ENCODE assay signal across 23 mouse cellular contexts in the genomic region with DNA sequence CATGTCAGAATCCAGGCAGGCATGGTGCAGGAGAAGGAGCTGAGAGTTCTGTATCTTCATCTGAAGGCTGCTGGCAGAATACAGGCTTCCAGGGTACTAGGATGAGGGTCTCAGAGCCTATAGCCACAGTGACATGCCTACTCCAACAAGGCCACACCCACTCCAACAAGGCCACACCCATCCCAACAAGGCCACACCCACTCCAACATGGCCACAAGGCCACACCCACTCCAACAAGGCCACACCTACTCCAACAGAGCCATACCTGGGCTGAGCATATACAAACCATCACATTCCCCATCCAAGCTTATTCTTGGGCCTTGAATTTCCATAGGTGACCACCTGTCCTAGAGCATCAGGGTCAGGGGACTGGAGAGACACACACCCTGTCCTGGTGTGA. TPM values are rescaled to one million over a fixed set of nuclear protein-coding genes. Genes with fewer than 3 reads are reported as not detected.
DNase-seq lines count a peak whose midpoint lies in the region; ATAC-seq and TF ChIP-seq lines count a peak whose summit lies in the region.
"Had no signal": no experiment of that assay in that cellular context is flagged by ENCODE, and none has a peak within 500 bp of the region (broad histone marks: within the 10 kb centered on the region; RNA-seq: fewer than 3 reads in every experiment).

No protein-coding gene starts in this region.

- ATAC-seq in hindbrain, embryonic 12.5 days (ENCODE audit: low FRiP score), result no peak
- peak; percentile 32; the same call in 1 of the 2 replicates for ATAC-seq in lung, postnatal 0 days
- ATAC-seq in liver, embryonic 12.5 days, result peak; percentile 46; the same call in 1 of the 2 replicates
- ATAC-seq in forebrain, embryonic 13.5 days, result no peak
- ATAC-seq: activated CD4-positive, CD25-positive, alpha-beta regulatory T cell, adult 4 months; forebrain, embryonic 14.5 days; hindbrain, postnatal 0 days; intestine, embryonic 16.5 days; midbrain, embryonic 13.5 days; Patski had no signal

- no peak for DNase-seq in hindbrain, embryonic 10.5 days (ENCODE audit: low spot score)
- DNase-seq in lung, postnatal 0 days (ENCODE audit: low spot score), result no peak
- no peak for DNase-seq in lung, postnatal 10 days
- DNase-seq in left cerebral cortex, adult 9 months (ENCODE audit: low spot score in 2 of 2), result no peak
- DNase-seq: adrenal gland, adult 8-10 months; cerebellum, adult 18-20 months; cerebellum, postnatal 14 days; gastrocnemius, adult 2 months; heart, postnatal 36 days; kidney, adult 9 months; kidney, postnatal 14 days; lung, postnatal 14 days; right cerebral cortex, postnatal 14 days had no signal

- no peak for TF ChIP-seq EP300 in lung, postnatal 0 days (IDR thresholded peaks at IDR 0.05)

- H3K9me3 ChIP-seq in hindbrain, embryonic 10.5 days, result no peaks in the 10 kb centered on the region
- H3K9me3 ChIP-seq in hindbrain, embryonic 12.5 days (replicated peaks), result no peaks in the 10 kb centered on the region
- H3K9me3 ChIP-seq in lung, postnatal 0 days (ENCODE audit: low read length), result no peaks in the 10 kb centered on the region
- no peaks in the 10 kb centered on the region for H3K9me3 ChIP-seq in liver, embryonic 12.5 days (replicated peaks)
- H3K9me3 ChIP-seq in forebrain, embryonic 13.5 days (replicated peaks), result no peaks in the 10 kb centered on the region
- H3K9me3 ChIP-seq: heart, embryonic 15.5 days; midbrain, embryonic 13.5 days had no signal

- no peak overlapping the region for H3K9ac ChIP-seq in hindbrain, embryonic 12.5 days
- H3K9ac ChIP-seq in lung, postnatal 0 days (replicated peaks; ENCODE audit: low read depth), result no peak overlapping the region
- no peak overlapping the region for H3K9ac ChIP-seq in liver, embryonic 12.5 days
- no peak overlapping the region for H3K9ac ChIP-seq in forebrain, embryonic 13.5 days
- H3K9ac ChIP-seq: heart, embryonic 15.5 days; midbrain, embryonic 13.5 days had no signal

- H3K27ac ChIP-seq in hindbrain, embryonic 10.5 days, result 0 out of 2 replicates have a peak overlapping the region, but pooled peaks have one; percentile 2
- H3K27ac ChIP-seq in hindbrain, embryonic 12.5 days, result no peak overlapping the region
- no peak overlapping the region for H3K27ac ChIP-seq in lung, postnatal 0 days (ENCODE audit: low read length)
- H3K27ac ChIP-seq in liver, embryonic 12.5 days, result no peak overlapping the region
- no peak overlapping the region for H3K27ac ChIP-seq in forebrain, embryonic 13.5 days
- H3K27ac ChIP-seq: gastrocnemius, adult 2 months; heart, embryonic 15.5 days; hindbrain, postnatal 0 days; midbrain, embryonic 13.5 days had no signal

- H3K4me2 ChIP-seq in hindbrain, embryonic 12.5 days (replicated peaks), result no peak overlapping the region
- H3K4me2 ChIP-seq in lung, postnatal 0 days (replicated peaks; ENCODE audit: low read depth, low read length), result no peak overlapping the region
- no peak overlapping the region for H3K4me2 ChIP-seq in liver, embryonic 12.5 days
- H3K4me2 ChIP-seq in forebrain, embryonic 13.5 days, result no peak overlapping the region
- H3K4me2 ChIP-seq: heart, embryonic 15.5 days; midbrain, embryonic 13.5 days had no signal

- peaks cover 11% of the 10 kb centered on the region for H3K4me1 ChIP-seq in hindbrain, embryonic 10.5 days (replicated peaks)
- H3K4me1 ChIP-seq in hindbrain, embryonic 12.5 days, result 0 out of 2 replicates have a peak, but pooled peaks cover 2% of the 10 kb centered on the region
- 0 out of 2 replicates have a peak, but pooled peaks cover 3% of the 10 kb centered on the region for H3K4me1 ChIP-seq in lung, postnatal 0 days (ENCODE audit: insufficient read depth, low read depth, low read length)
- H3K4me1 ChIP-seq in liver, embryonic 12.5 days, result peaks cover 3% of the 10 kb centered on the region; the same call in 1 of the 2 replicates
- H3K4me1 ChIP-seq in forebrain, embryonic 13.5 days, result peaks cover under 1% of the 10 kb centered on the region; the same call in 1 of the 2 replicates
- H3K4me1 ChIP-seq: heart, embryonic 15.5 days had no signal

- H3K4me3 ChIP-seq in hindbrain, embryonic 10.5 days, result no peak overlapping the region
- H3K4me3 ChIP-seq in hindbrain, embryonic 12.5 days, result no peak overlapping the region
- H3K4me3 ChIP-seq in lung, postnatal 0 days (ENCODE audit: low read depth, low read length), result no peak overlapping the region
- no peak overlapping the region for H3K4me3 ChIP-seq in liver, embryonic 12.5 days
- H3K4me3 ChIP-seq in forebrain, embryonic 13.5 days, result no peak overlapping the region
- H3K4me3 ChIP-seq: gastrocnemius, adult 2 months; heart, embryonic 15.5 days; midbrain, embryonic 13.5 days had no signal

- H3K27me3 ChIP-seq in hindbrain, embryonic 10.5 days (ENCODE audit: insufficient read depth, poor library complexity, severe bottlenecking), result no peaks in the 10 kb centered on the region
- no peaks in the 10 kb centered on the region for H3K27me3 ChIP-seq in hindbrain, embryonic 12.5 days
- H3K27me3 ChIP-seq in lung, postnatal 0 days (replicated peaks; ENCODE audit: insufficient read depth, low read length), result no peaks in the 10 kb centered on the region
- peaks cover 5% of the 10 kb centered on the region; the same call in 1 of the 2 replicates for H3K27me3 ChIP-seq in liver, embryonic 12.5 days (replicated peaks)
- H3K27me3 ChIP-seq in forebrain, embryonic 13.5 days, result no peaks in the 10 kb centered on the region
- H3K27me3 ChIP-seq: heart, embryonic 15.5 days; midbrain, embryonic 13.5 days; Patski had no signal

- no peaks in the 10 kb centered on the region for H3K36me3 ChIP-seq in hindbrain, embryonic 10.5 days
- no peaks in the 10 kb centered on the region for H3K36me3 ChIP-seq in hindbrain, embryonic 12.5 days
- no peaks in the 10 kb centered on the region for H3K36me3 ChIP-seq in lung, postnatal 0 days (ENCODE audit: insufficient read depth, low read length)
- no peaks in the 10 kb centered on the region for H3K36me3 ChIP-seq in liver, embryonic 12.5 days
- H3K36me3 ChIP-seq in forebrain, embryonic 13.5 days (ENCODE audit: poor library complexity, severe bottlenecking), result no peaks in the 10 kb centered on the region
- H3K36me3 ChIP-seq: heart, embryonic 15.5 days; midbrain, embryonic 13.5 days had no signal

- TF ChIP-seq CTCF in lung, postnatal 0 days (IDR thresholded peaks at IDR 0.05), result no peak

RNA-seq across cellular contexts. Expression of a gene that starts 34.2 kb away (rescaled TPM):
- 19.6 and 23.9 TPM in 2 replicates for polyA plus RNA-seq in hindbrain, embryonic 10.5 days (2016; fragmentation: Nextera tagmentation; extraction: Ambion mirVana)
- 44.6 and 47.9 TPM in 2 replicates for polyA plus RNA-seq in hindbrain, embryonic 12.5 days (2016; fragmentation: Nextera tagmentation; extraction: Ambion mirVana)
- 71.2 and 75.5 TPM in 2 replicates for polyA plus RNA-seq in lung, postnatal 0 days (2015; fragmentation: Nextera tagmentation; extraction: Ambion mirVana)
- 18.6 and 19.7 TPM in 2 replicates for polyA plus RNA-seq in liver, embryonic 12.5 days (2016; fragmentation: Nextera tagmentation; extraction: Ambion mirVana)
- polyA plus RNA-seq in forebrain, embryonic 13.5 days (2015; fragmentation: Nextera tagmentation; extraction: Ambion mirVana), result 9.3 and 10.7 TPM in 2 replicates

Comparison
In these comparisons a context has a peak if more than half of its experiments do, and no peak if none do; other contexts are left out.
1. ATAC-seq: peak in lung, postnatal 0 days (single experiment) and liver, embryonic 12.5 days (single experiment); none in hindbrain, embryonic 12.5 days (single experiment) and forebrain, embryonic 13.5 days (single experiment).